Mouse (Mus musculus): ENCODE measurements at regions not wholly inside any gene's neighbourhood (a gene's known extent, or its start where the extent isn't known, plus 50 kb on each side); places are given as distances from the start of the nearest gene placed in this dataset.
A peak's percentile ranks its signal among the peaks of the same experiment; 100 is the strongest.
"Not testable (repeated sequence)": the region's sequence is repeated elsewhere in the genome, so short reads cannot be mapped to it uniquely, and the experiment has no call there.

- no peaks in the 10 kb centered on the region for H3K27me3 ChIP-seq
- no peak overlapping the region for H3K4me2 ChIP-seq (replicated peaks)
- H3K4me3 ChIP-seq, result no peak overlapping the region
- H3K9me3 ChIP-seq (replicated peaks), result no peaks in the 10 kb centered on the region
- H3K9ac ChIP-seq, result no peak overlapping the region
- no peaks in the 10 kb centered on the region for H3K36me3 ChIP-seq
- 0 out of 2 replicates have a peak, but pooled peaks cover 5% of the 10 kb centered on the region for H3K4me1 ChIP-seq
- no peak overlapping the region for H3K27ac ChIP-seq
- no peak for ATAC-seq (ENCODE audit: low FRiP score)
- WGBS, result 69% methylated on average over 2 of the region's 2 CpGs
These were observed 58.5 kb downstream of the Olfr987 start for GRCm38 (mm10) chr2:85280580-85280979.

- H3K4me1 ChIP-seq, result no peaks in the 10 kb centered on the region
- H3K9ac ChIP-seq, result no peak overlapping the region
- H3K9me3 ChIP-seq (replicated peaks), result no peaks in the 10 kb centered on the region
- no peak overlapping the region for H3K27ac ChIP-seq
- H3K27me3 ChIP-seq, result no peaks in the 10 kb centered on the region
- 91% methylated on average over 3 of the region's 3 CpGs for WGBS
- no peak for ATAC-seq (ENCODE audit: low FRiP score)
- H3K4me2 ChIP-seq (replicated peaks), result no peak overlapping the region
- no peaks in the 10 kb centered on the region for H3K36me3 ChIP-seq
- no peak overlapping the region for H3K4me3 ChIP-seq
These were observed 61.0 kb downstream of the Olfr987 start for GRCm38 (mm10) chr2:85278128-85278527.

GRCm38 (mm10) chr2:85277433-85277832 is 61.7 kb downstream of the Olfr987 start:
- WGBS, result 91% methylated on average over 1 of the region's 1 CpGs
- H3K36me3 ChIP-seq, result no peaks in the 10 kb centered on the region
- ATAC-seq (ENCODE audit: low FRiP score), result no peak
- H3K27ac ChIP-seq, result no peak overlapping the region
- no peaks in the 10 kb centered on the region for H3K4me1 ChIP-seq
- no peak overlapping the region for H3K4me3 ChIP-seq
- H3K4me2 ChIP-seq (replicated peaks), result no peak overlapping the region
- no peak overlapping the region for H3K9ac ChIP-seq
- H3K27me3 ChIP-seq, result no peaks in the 10 kb centered on the region
- no peaks in the 10 kb centered on the region for H3K9me3 ChIP-seq (replicated peaks)

- not testable (repeated sequence) for H3K9me3 ChIP-seq (replicated peaks); H3K4me3 ChIP-seq; H3K36me3 ChIP-seq; H3K4me2 ChIP-seq (replicated peaks); H3K9ac ChIP-seq; H3K27ac ChIP-seq; H3K4me1 ChIP-seq; H3K27me3 ChIP-seq; ATAC-seq (ENCODE audit: low FRiP score)
- 90% methylated on average over 14 of the region's 14 CpGs for WGBS
These were observed 69.8 kb upstream of the Lrrc55 start for GRCm38 (mm10) chr2:85266813-85267212.

- no peaks in the 10 kb centered on the region for H3K9me3 ChIP-seq (replicated peaks)
- no peak overlapping the region for H3K27ac ChIP-seq
- no peaks in the 10 kb centered on the region for H3K36me3 ChIP-seq
- H3K4me1 ChIP-seq, result no peaks in the 10 kb centered on the region
- no peak overlapping the region for H3K9ac ChIP-seq
- no peaks in the 10 kb centered on the region for H3K27me3 ChIP-seq
- no peak overlapping the region for H3K4me3 ChIP-seq
- ATAC-seq (ENCODE audit: low FRiP score), result no peak
- no peak overlapping the region for H3K4me2 ChIP-seq (replicated peaks)
These were observed 68.7 kb upstream of the Lrrc55 start for GRCm38 (mm10) chr2:85265667-85266066.

- Histone ChIP-seq H3K9ac (no peak overlapping the region), H3K9me3 (replicated peaks) (no peaks in the 10 kb centered on the region), H3K4me3 (no peak overlapping the region), H3K4me2 (replicated peaks) (no peak overlapping the region), H3K27me3 (no peaks in the 10 kb centered on the region), H3K4me1 (no peaks in the 10 kb centered on the region), H3K36me3 (no peaks in the 10 kb centered on the region), H3K27ac (no peak overlapping the region)
- ATAC-seq (ENCODE audit: low FRiP score), result no peak
- WGBS, result 67% methylated on average over 2 of the region's 2 CpGs
These were observed 68.1 kb upstream of the Lrrc55 start for GRCm38 (mm10) chr2:85265037-85265524.

GRCm38 (mm10) chr2:85257356-85257755 is 60.4 kb upstream of the Lrrc55 start:
- peaks cover 4% of the 10 kb centered on the region; the same call in 1 of the 2 replicates for H3K4me1 ChIP-seq
- H3K4me3 ChIP-seq, result no peak overlapping the region
- no peaks in the 10 kb centered on the region for H3K9me3 ChIP-seq (replicated peaks)
- H3K27me3 ChIP-seq, result no peaks in the 10 kb centered on the region
- no peaks in the 10 kb centered on the region for H3K36me3 ChIP-seq
- no peak for ATAC-seq (ENCODE audit: low FRiP score)
- no peak overlapping the region for H3K9ac ChIP-seq
- no peak overlapping the region for H3K4me2 ChIP-seq (replicated peaks)
- no peak overlapping the region for H3K27ac ChIP-seq
- 86% methylated on average over 3 of the region's 3 CpGs for WGBS

GRCm38 (mm10) chr2:85255610-85256009 is 58.6 kb upstream of the Lrrc55 start:
- Histone ChIP-seq H3K36me3 (no peaks in the 10 kb centered on the region), H3K27me3 (no peaks in the 10 kb centered on the region), H3K4me3 (no peak overlapping the region), H3K9me3 (replicated peaks) (no peaks in the 10 kb centered on the region), H3K9ac (no peak overlapping the region), H3K27ac (no peak overlapping the region), H3K4me2 (replicated peaks) (no peak overlapping the region), H3K4me1 (peaks cover 4% of the 10 kb centered on the region; the same call in 1 of the 2 replicates)
- ATAC-seq (ENCODE audit: low FRiP score), result no peak
- 86% methylated on average over 2 of the region's 2 CpGs for WGBS

- ATAC-seq (ENCODE audit: low FRiP score), result 0 out of 2 replicates have a peak, but pooled peaks have one; percentile 32
- no peak overlapping the region for H3K4me2 ChIP-seq (replicated peaks)
These were observed 55.6 kb upstream of the Lrrc55 start for GRCm38 (mm10) chr2:85252343-85253285.

GRCm38 (mm10) chr2:85250026-85250560 is 53.1 kb upstream of the Lrrc55 start:
- no peaks in the 10 kb centered on the region for H3K27me3 ChIP-seq
- ATAC-seq (ENCODE audit: low FRiP score), result no peak
- no peaks in the 10 kb centered on the region for H3K9me3 ChIP-seq (replicated peaks)
- H3K4me2 ChIP-seq (replicated peaks), result no peak overlapping the region
- no peaks in the 10 kb centered on the region for H3K36me3 ChIP-seq
- no peak overlapping the region for H3K27ac ChIP-seq
- H3K4me1 ChIP-seq, result peaks cover 4% of the 10 kb centered on the region; the same call in 1 of the 2 replicates
- no peak overlapping the region for H3K9ac ChIP-seq
- WGBS, result 84% methylated on average over 10 of the region's 10 CpGs
- no peak overlapping the region for H3K4me3 ChIP-seq

More at GRCm38 (mm10) chr2:85252343-85253285, 55.6 kb upstream of the Lrrc55 start:
- H3K9me3 ChIP-seq (replicated peaks), result no peaks in the 10 kb centered on the region
- 47% methylated on average over 16 of the region's 16 CpGs for WGBS
- no peak overlapping the region for H3K4me3 ChIP-seq
- H3K27me3 ChIP-seq, result no peaks in the 10 kb centered on the region
- no peak overlapping the region for H3K27ac ChIP-seq
- no peak overlapping the region for H3K9ac ChIP-seq
- H3K36me3 ChIP-seq, result no peaks in the 10 kb centered on the region
- peaks cover 4% of the 10 kb centered on the region; the same call in 1 of the 2 replicates for H3K4me1 ChIP-seq
